Mouse (Mus musculus): Measurements from ENCODE around the gene Gucy2d. TPM values are rescaled to one million over a fixed set of nuclear protein-coding genes. Genes with fewer than 3 reads are reported as not detected.
A peak's percentile ranks its signal among the peaks of the same experiment; 100 is the strongest.

Gucy2d gene
- polyA plus RNA-seq, 1 experiment from 2014 or later, result not detected

- H3K27me3 ChIP-seq (replicated peaks), result no peaks in the 10 kb centered on the region; the same call in 1 of the 2 replicates
- H3K9ac ChIP-seq, result no peak overlapping the region
- no peaks in the 10 kb centered on the region for H3K36me3 ChIP-seq (replicated peaks)
- no peak for ATAC-seq (replicated peaks)
- H3K4me2 ChIP-seq, result no peak overlapping the region
- no peaks in the 10 kb centered on the region for H3K9me3 ChIP-seq
- WGBS, result 73% methylated on average over 4 of the region's 4 CpGs
- no peak overlapping the region for H3K27ac ChIP-seq
- peaks cover 15% of the 10 kb centered on the region for H3K4me1 ChIP-seq
- no peak overlapping the region for H3K4me3 ChIP-seq
Measured at GRCm38 (mm10) chr7:98485508-98485907, 45.3 kb downstream of the Gucy2d start.

DNA sequence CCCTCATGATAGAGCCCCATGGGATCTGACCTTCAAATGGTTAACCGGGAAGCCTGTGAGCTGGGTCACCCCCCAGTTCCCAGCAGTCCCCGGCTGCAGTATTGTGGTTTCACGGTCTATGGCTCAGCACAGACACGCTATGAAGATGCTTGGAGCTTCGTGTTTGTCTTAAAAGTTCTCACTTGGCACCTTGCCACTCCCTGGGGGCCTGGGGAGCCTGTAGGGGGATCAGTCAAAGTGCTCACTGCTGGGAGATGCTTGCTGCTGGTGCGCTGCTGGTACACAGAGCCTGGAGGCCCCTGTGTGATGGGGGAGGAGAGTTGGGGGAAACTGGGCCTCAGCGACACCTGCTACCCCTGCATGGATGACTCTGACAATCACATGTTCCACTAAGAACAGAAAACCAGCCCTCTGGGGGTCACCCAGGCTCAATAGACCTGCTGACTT is 46.3 kb downstream of the Gucy2d start:
- 49% methylated on average over 7 of the region's 7 CpGs for whole genome bisulfite sequencing

GRCm38 (mm10) chr7:98487202-98487980 is 47.2 kb downstream of the Gucy2d start:
- peaks cover 15% of the 10 kb centered on the region for H3K4me1 ChIP-seq
- H3K27me3 ChIP-seq (replicated peaks), result no peaks in the 10 kb centered on the region; the same call in 1 of the 2 replicates
- no peak overlapping the region for H3K27ac ChIP-seq
- ATAC-seq (replicated peaks), result no peak
- no peaks in the 10 kb centered on the region for H3K36me3 ChIP-seq (replicated peaks)
- H3K4me2 ChIP-seq, result no peak overlapping the region
- 92% methylated on average over 11 of the region's 11 CpGs for WGBS
- no peaks in the 10 kb centered on the region for H3K9me3 ChIP-seq
- no peak overlapping the region for H3K9ac ChIP-seq
- no peak overlapping the region for H3K4me3 ChIP-seq

More for the DNA sequence above, 46.3 kb downstream of the Gucy2d start:
- Histone ChIP-seq H3K9me3 (no peaks in the 10 kb centered on the region), H3K4me3 (no peak overlapping the region), H3K27ac (no peak overlapping the region), H3K9ac (no peak overlapping the region), H3K36me3 (replicated peaks) (no peaks in the 10 kb centered on the region), H3K27me3 (replicated peaks) (no peaks in the 10 kb centered on the region; the same call in 1 of the 2 replicates), H3K4me2 (no peak overlapping the region), H3K4me1 (peaks cover 15% of the 10 kb centered on the region)
- ATAC-seq (replicated peaks), result no peak

GRCm38 (mm10) chr7:98488398-98489130 is 48.3 kb downstream of the Gucy2d start:
- 88% methylated on average over 13 of the region's 13 CpGs for WGBS
- H3K9me3 ChIP-seq, result no peaks in the 10 kb centered on the region
- H3K4me2 ChIP-seq, result peak overlapping the region; percentile 91; the same call in 1 of the 2 replicates
- H3K27me3 ChIP-seq (replicated peaks), result no peaks in the 10 kb centered on the region; the same call in 1 of the 2 replicates
- H3K4me1 ChIP-seq, result peaks cover 13% of the 10 kb centered on the region
- ATAC-seq (replicated peaks), result peak; percentile 12
- no peak overlapping the region for H3K27ac ChIP-seq
- no peaks in the 10 kb centered on the region for H3K36me3 ChIP-seq (replicated peaks)
- no peak overlapping the region for H3K9ac ChIP-seq
- H3K4me3 ChIP-seq, result no peak overlapping the region

GRCm38 (mm10) chr7:98489131-98489530 is 48.9 kb downstream of the Gucy2d start, which contains the start of gene Lrrc32:
Gene Lrrc32 (plus strand): TSS chr7:98489283.
- peaks cover 13% of the 10 kb centered on the region for H3K4me1 ChIP-seq
- H3K4me3 ChIP-seq, result peak within 1 kb of the TSS; percentile 65
- H3K9ac ChIP-seq, result peak within 1 kb of the TSS; percentile 52
- peak; percentile 31 for ATAC-seq (replicated peaks)
- no peak within 1 kb of the TSS for H3K27ac ChIP-seq
- H3K9me3 ChIP-seq, result no peaks in the 10 kb centered on the region
- H3K36me3 ChIP-seq (replicated peaks), result no peaks in the 10 kb centered on the region
- H3K27me3 ChIP-seq (replicated peaks), result no peaks in the 10 kb centered on the region; the same call in 1 of the 2 replicates
- peak within 1 kb of the TSS; percentile 91 for H3K4me2 ChIP-seq
- WGBS, result 56% methylated on average over 6 of the region's 6 CpGs

GRCm38 (mm10) chr7:98489623-98490084 is 49.4 kb downstream of the Gucy2d start:
- Histone ChIP-seq H3K4me3 (peak overlapping the region; percentile 65), H3K27me3 (replicated peaks) (no peaks in the 10 kb centered on the region; the same call in 1 of the 2 replicates), H3K9me3 (no peaks in the 10 kb centered on the region), H3K4me1 (peaks cover 13% of the 10 kb centered on the region), H3K4me2 (peak overlapping the region; percentile 91), H3K9ac (peak overlapping the region; percentile 52), H3K36me3 (replicated peaks) (no peaks in the 10 kb centered on the region), H3K27ac (no peak overlapping the region)
- 0% methylated on average over 50 of the region's 50 CpGs for WGBS
- peak; percentile 82 for ATAC-seq (replicated peaks)

- H3K27me3 ChIP-seq (replicated peaks), result no peaks in the 10 kb centered on the region; the same call in 1 of the 2 replicates
- ATAC-seq (replicated peaks), result 0 out of 2 replicates have a peak, but pooled peaks have one; percentile 31
- 72% methylated on average over 4 of the region's 4 CpGs for WGBS
- H3K36me3 ChIP-seq (replicated peaks), result no peaks in the 10 kb centered on the region
- H3K9me3 ChIP-seq, result no peaks in the 10 kb centered on the region
- H3K27ac ChIP-seq, result no peak overlapping the region
- H3K4me1 ChIP-seq, result peaks cover 13% of the 10 kb centered on the region
- H3K4me2 ChIP-seq, result peak overlapping the region; percentile 91
- peak overlapping the region; percentile 52; the same call in 1 of the 2 replicates for H3K9ac ChIP-seq
- H3K4me3 ChIP-seq, result peak overlapping the region; percentile 65
Measured at GRCm38 (mm10) chr7:98490328-98490727, 50.1 kb downstream of the Gucy2d start.

DNA sequence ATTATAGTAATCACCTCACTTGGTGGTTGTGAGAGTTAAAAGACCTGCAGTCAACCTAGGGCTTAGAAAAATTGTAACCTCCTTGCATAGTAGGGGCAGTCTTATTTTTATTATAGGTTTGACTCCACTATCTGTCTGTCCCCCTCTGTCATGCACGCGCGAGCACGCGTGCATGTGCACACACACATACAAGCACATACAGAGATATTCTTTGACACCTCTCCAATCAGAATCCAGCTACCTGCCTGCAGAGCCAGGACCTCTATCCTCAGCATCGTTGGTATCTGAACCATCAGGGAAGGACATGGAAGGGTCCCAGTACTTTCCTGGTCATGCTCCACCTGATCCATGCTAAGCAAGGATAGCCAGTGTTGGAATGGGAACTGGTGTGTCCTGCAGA is 50.7 kb downstream of the Gucy2d start:
- Histone ChIP-seq H3K27ac (no peak overlapping the region), H3K9me3 (no peaks in the 10 kb centered on the region), H3K4me2 (no peak overlapping the region), H3K27me3 (replicated peaks) (no peaks in the 10 kb centered on the region; the same call in 1 of the 2 replicates), H3K4me3 (no peak overlapping the region), H3K9ac (no peak overlapping the region), H3K36me3 (replicated peaks) (no peaks in the 10 kb centered on the region), H3K4me1 (peaks cover 13% of the 10 kb centered on the region)
- WGBS, result 96% methylated on average over 6 of the region's 6 CpGs
- ATAC-seq (replicated peaks), result no peak

- Histone ChIP-seq H3K4me3 (no peak overlapping the region), H3K4me2 (no peak overlapping the region), H3K27me3 (replicated peaks) (no peaks in the 10 kb centered on the region; the same call in 1 of the 2 replicates), H3K9ac (no peak overlapping the region), H3K4me1 (peaks cover 13% of the 10 kb centered on the region), H3K27ac (no peak overlapping the region), H3K36me3 (replicated peaks) (no peaks in the 10 kb centered on the region), H3K9me3 (no peaks in the 10 kb centered on the region)
- 69% methylated on average over 9 of the region's 9 CpGs for WGBS
- ATAC-seq (replicated peaks), result no peak
Measured at GRCm38 (mm10) chr7:98491451-98492200, 51.4 kb downstream of the Gucy2d start.

GRCm38 (mm10) chr7:98492331-98492730 is 52.1 kb downstream of the Gucy2d start:
- Histone ChIP-seq H3K27me3 (replicated peaks) (no peaks in the 10 kb centered on the region; the same call in 1 of the 2 replicates), H3K9ac (no peak overlapping the region), H3K4me1 (peaks cover 13% of the 10 kb centered on the region), H3K27ac (no peak overlapping the region), H3K4me2 (no peak overlapping the region), H3K36me3 (replicated peaks) (no peaks in the 10 kb centered on the region), H3K4me3 (no peak overlapping the region), H3K9me3 (no peaks in the 10 kb centered on the region)
- 76% methylated on average over 5 of the region's 5 CpGs for WGBS
- no peak for ATAC-seq (replicated peaks)

DNA sequence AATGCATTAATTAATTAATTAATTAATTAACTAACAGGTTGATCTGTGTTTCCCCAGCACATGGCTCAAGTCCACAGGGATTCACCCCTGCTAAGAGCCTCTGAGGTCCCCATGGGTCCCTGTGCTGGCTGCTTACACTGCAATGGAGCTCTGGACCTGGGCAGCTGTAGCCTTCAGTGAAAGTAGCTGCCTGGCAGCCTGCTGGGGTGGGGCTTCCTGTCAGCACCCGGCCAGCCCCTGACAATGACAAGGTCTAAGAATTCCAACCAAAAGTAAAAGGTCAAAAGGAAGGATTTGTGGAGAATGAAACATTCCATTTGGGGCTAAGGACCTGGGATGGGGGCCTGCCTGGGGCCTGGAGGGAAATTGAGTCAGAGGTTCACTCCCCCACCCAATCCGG is 53.1 kb downstream of the Gucy2d start:
- ATAC-seq (replicated peaks), result no peak
- 67% methylated on average over 2 of the region's 2 CpGs for WGBS

More for the DNA sequence above, 53.1 kb downstream of the Gucy2d start:
- peaks cover 13% of the 10 kb centered on the region for H3K4me1 ChIP-seq
- H3K4me3 ChIP-seq, result no peak overlapping the region
- no peaks in the 10 kb centered on the region; the same call in 1 of the 2 replicates for H3K27me3 ChIP-seq (replicated peaks)
- H3K9ac ChIP-seq, result no peak overlapping the region
- no peaks in the 10 kb centered on the region for H3K9me3 ChIP-seq
- H3K4me2 ChIP-seq, result no peak overlapping the region
- no peak overlapping the region for H3K27ac ChIP-seq
- H3K36me3 ChIP-seq (replicated peaks), result no peaks in the 10 kb centered on the region
